Mouse (Mus musculus) granulocyte monocyte progenitor cell, adult 5-6 weeks (primary cell): ENCODE data around the gene Ifng. TPM values are rescaled to one million over a fixed set of nuclear protein-coding genes. Genes with fewer than 3 reads are reported as not detected.
A peak's percentile ranks its signal among the peaks of the same experiment; 100 is the strongest.

ENCODE experiments used
- ATAC-seq: replicated peaks from 2 replicates; pipeline ENCODE4 v1.8.0; 2016; ENCODE audit warnings: mild to moderate bottlenecking, moderate TSS enrichment, inconsistent platforms; ENCODE audit not compliant: poor library complexity, severe bottlenecking
- total RNA-seq, 2 experiments: library from RNA; stranded (forward) in 1 of 2; stranded (reverse) in 1 of 2; fragments of 200-712, 200-1000 nt in 1 of 2; fragments of >200 nt in 1 of 2; fragmentation: Nextera tagmentation in 1 of 2; gene quantifications; 2 replicates each; pipeline ENCODE4 v1.2.3; 2014 to 2017

The Ifng gene
- total RNA-seq, 2 experiments from 2014 or later = not detected

DNA sequence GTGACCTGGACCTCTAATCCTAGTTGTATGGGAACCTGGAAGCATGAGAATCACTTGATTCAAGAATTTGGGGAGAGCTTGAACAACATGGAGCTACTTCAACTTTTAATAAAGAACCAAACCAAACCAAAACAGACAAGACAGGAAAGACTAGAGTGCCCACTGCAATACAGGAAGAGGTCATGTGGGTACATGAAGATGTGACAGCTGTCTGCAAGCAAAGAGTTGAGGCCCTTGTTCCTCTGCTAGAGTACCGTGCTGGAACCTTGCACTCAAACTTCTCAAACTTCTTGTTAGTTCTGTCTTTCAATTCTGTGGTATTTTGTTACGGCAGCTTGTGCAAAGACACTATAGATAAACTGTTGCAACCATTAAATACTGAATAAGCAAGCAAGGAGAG, 36.5 kb downstream of the Ifng start:
- peak; percentile 69 for ATAC-seq

DNA sequence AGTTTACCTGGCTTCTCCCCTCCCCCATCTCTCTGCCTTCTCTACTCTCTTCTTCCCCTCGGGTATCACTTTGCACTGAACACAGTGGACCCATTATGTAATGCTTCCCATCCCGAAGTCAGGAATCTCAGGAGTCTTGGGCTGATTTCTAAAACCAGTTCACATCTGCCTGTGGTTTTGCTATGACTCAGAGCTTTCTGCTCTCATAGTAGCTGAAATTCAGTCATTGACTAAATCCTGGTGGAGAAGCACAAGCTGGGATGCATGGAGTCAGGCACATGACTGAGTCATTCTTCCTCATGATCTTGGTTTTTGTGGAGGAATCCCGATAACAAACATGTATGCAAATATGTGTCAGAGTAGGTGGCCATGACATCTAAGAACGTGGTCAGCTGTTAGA, 38.4 kb downstream of the Ifng start:
- no peak for ATAC-seq

GRCm38 (mm10) chr10:118480118-118480517, 39.3 kb downstream of the Ifng start:
- ATAC-seq = no peak

DNA sequence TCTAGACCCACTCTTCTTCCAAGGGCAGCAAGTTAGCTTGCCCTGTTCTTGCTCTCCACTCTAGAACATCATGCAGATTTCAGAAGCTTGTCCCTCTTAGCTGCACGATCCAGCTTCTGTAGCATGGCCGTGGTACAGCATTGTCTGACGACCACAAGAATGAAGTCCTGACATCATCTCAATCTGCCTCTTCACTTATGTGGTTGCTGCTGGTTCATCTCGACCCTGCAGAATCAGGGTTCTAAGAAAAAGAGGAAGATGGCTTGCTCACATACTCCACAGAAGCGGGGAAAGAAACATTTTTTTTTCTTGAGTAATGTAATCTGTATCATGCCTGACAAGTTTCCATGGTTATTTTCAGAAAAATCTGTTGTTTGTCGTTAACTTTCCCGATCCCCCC, 39.9 kb downstream of the Ifng start:
- peak; percentile 83 for ATAC-seq

GRCm38 (mm10) chr10:118494109-118494508, 53.3 kb downstream of the Ifng start:
- no peak for ATAC-seq

- ATAC-seq = no peak
Measured at GRCm38 (mm10) chr10:118495362-118495761, 54.5 kb downstream of the Ifng start.

Other genes starting within 250 kb of the Ifng start
- gene Il22, start 236.1 kb upstream of the Ifng start, total RNA-seq (2014; fragmentation: Nextera tagmentation) = not detected in 2 replicates
- gene Il22, start 236.1 kb upstream of the Ifng start, total RNA-seq (2017) = not detected in 2 replicates
- gene Gm32717, start 200.3 kb upstream of the Ifng start, total RNA-seq (2014; fragmentation: Nextera tagmentation) = not detected in 2 replicates
- gene Gm32717, start 200.3 kb upstream of the Ifng start, total RNA-seq (2017) = 0.09 and 0.31 TPM in 2 replicates
- gene Gm32802, start 182.4 kb upstream of the Ifng start, total RNA-seq (2014; fragmentation: Nextera tagmentation) = not detected in 2 replicates
- gene Gm32802, start 182.4 kb upstream of the Ifng start, total RNA-seq (2017) = 0.09 and 0.31 TPM in 2 replicates
- not detected in 2 replicates for gene Iltifb, start 146.0 kb upstream of the Ifng start, total RNA-seq (2014; fragmentation: Nextera tagmentation)
- not detected in 2 replicates for gene Iltifb, start 146.0 kb upstream of the Ifng start, total RNA-seq (2017)
- gene Gm9040, start 114.1 kb upstream of the Ifng start, total RNA-seq (2014; fragmentation: Nextera tagmentation) = not detected in 2 replicates
- not detected in 2 replicates for gene Gm9040, start 114.1 kb upstream of the Ifng start, total RNA-seq (2017)
- gene Gm9044, start 108.6 kb upstream of the Ifng start, total RNA-seq (2014; fragmentation: Nextera tagmentation) = not detected in 2 replicates
- not detected in 2 replicates for gene Gm9044, start 108.6 kb upstream of the Ifng start, total RNA-seq (2017)
- gene Gm9045, start 103.2 kb upstream of the Ifng start, total RNA-seq (2014; fragmentation: Nextera tagmentation) = not detected in 2 replicates
- 0.17 TPM in 1 of 2 replicates, not detected in the other for gene Gm9045, start 103.2 kb upstream of the Ifng start, total RNA-seq (2017)
- gene Gm9046, start 97.8 kb upstream of the Ifng start, total RNA-seq (2014; fragmentation: Nextera tagmentation) = not detected in 2 replicates
- gene Gm9046, start 97.8 kb upstream of the Ifng start, total RNA-seq (2017) = not detected in 2 replicates
- not detected in 2 replicates for gene Gm9048, start 92.4 kb upstream of the Ifng start, total RNA-seq (2014; fragmentation: Nextera tagmentation)
- gene Gm9048, start 92.4 kb upstream of the Ifng start, total RNA-seq (2017) = not detected in 2 replicates
- gene Gm9049, start 86.9 kb upstream of the Ifng start, total RNA-seq (2014; fragmentation: Nextera tagmentation) = not detected in 2 replicates
- gene Gm9049, start 86.9 kb upstream of the Ifng start, total RNA-seq (2017) = 0.17 TPM in 1 of 2 replicates, not detected in the other